ENCODE assay signal across 14 mouse cellular contexts in genomic region chr3:69171123-69171522, GRCm38 (mm10). TPM values are rescaled to one million over a fixed set of nuclear protein-coding genes. Genes with fewer than 3 reads are reported as not detected.
DNase-seq lines count a peak whose midpoint lies in the region; ATAC-seq and TF ChIP-seq lines count a peak whose summit lies in the region.
"Had no signal": no experiment of that assay in that cellular context is flagged by ENCODE, and none has a peak within 500 bp of the region (broad histone marks: within the 10 kb centered on the region; RNA-seq: fewer than 3 reads in every experiment).

No protein-coding gene starts in this region.

- peak; percentile 10 to 14 for DNase-seq in heart, adult 9 months (ENCODE audit: low spot score in 2 of 2)
- DNase-seq in heart, embryonic 10.5 days (ENCODE audit: low spot score) = no peak
- peak; percentile 48 for DNase-seq in CH12.LX (ENCODE audit: extremely low read depth)
- DNase-seq in cerebellum, postnatal 10 days = peak; percentile 67 to 74
- DNase-seq in kidney, postnatal 10 days = no peak
- DNase-seq in hindbrain, embryonic 14.5 days (ENCODE audit: low spot score) = no peak
- DNase-seq in layer of hippocampus, postnatal 25 days (ENCODE audit: extremely low spot score in 1 of 2, low spot score in 1 of 2) = no peak
- DNase-seq: kidney, postnatal 25 days; midbrain, embryonic 14.5 days had no signal

- no peak overlapping the region for H3K4me2 ChIP-seq in CH12.LX (ENCODE audit: insufficient read depth, low read depth, poor library complexity, severe bottlenecking)
- H3K4me2 ChIP-seq in hindbrain, embryonic 14.5 days (replicated peaks) = no peak overlapping the region

- ATAC-seq in neutrophil, adult 5-6 weeks (ENCODE audit: extremely low read depth, insufficient number of reproducible peaks, low FRiP score, poor library complexity, severe bottlenecking) = peak; percentile 68; the same call in 1 of the 2 replicates
- no peak for ATAC-seq in hindbrain, embryonic 14.5 days (ENCODE audit: low FRiP score)
- ATAC-seq: Patski had no signal

- no peaks in the 10 kb centered on the region for H3K79me2 ChIP-seq in CH12.LX (replicated peaks; ENCODE audit: control insufficient read depth, extremely low read depth, insufficient read depth, poor library complexity, severe bottlenecking)

- H3K27me3 ChIP-seq in heart, embryonic 10.5 days (ENCODE audit: insufficient read depth, poor library complexity, severe bottlenecking) = no peaks in the 10 kb centered on the region
- no peaks in the 10 kb centered on the region for H3K27me3 ChIP-seq in CH12.LX (replicated peaks)
- no peaks in the 10 kb centered on the region for H3K27me3 ChIP-seq in hindbrain, embryonic 14.5 days (ENCODE audit: control insufficient read depth, insufficient read depth, low read length)

- H3K4me3 ChIP-seq in heart, embryonic 10.5 days = no peak overlapping the region
- no peak overlapping the region for H3K4me3 ChIP-seq in CH12.LX (replicated peaks in 1 of 3; ENCODE audit: low read depth in 2 of 3, low read length in 2 of 3, poor library complexity in 1 of 3)
- H3K4me3 ChIP-seq in hindbrain, embryonic 14.5 days (replicated peaks; ENCODE audit: low read length) = no peak overlapping the region

- in situ Hi-C loops in CH12.LX (cut with MboI; ENCODE audit: low pct_ligation_motif_present, low pct_unique_long_range_greater_than_20kb, low sequenced_read_pairs) = no loop called here

- dilution Hi-C loops in CH12.LX (cut with MboI; ENCODE audit: extremely low pct_ligation_motif_present, extremely low pct_unique_long_range_greater_than_20kb, low sequenced_read_pairs) = no loop called here

- H3K27ac ChIP-seq in heart, embryonic 10.5 days = no peak overlapping the region
- H3K27ac ChIP-seq in CH12.LX (ENCODE audit: insufficient read depth, low read depth) = no peak overlapping the region
- no peak overlapping the region for H3K27ac ChIP-seq in hindbrain, embryonic 14.5 days

- 65% methylated on average over 4 of the region's 4 CpGs for WGBS in heart, embryonic 10.5 days
- 82% methylated on average over 4 of the region's 4 CpGs for WGBS in hindbrain, embryonic 14.5 days

- TF ChIP-seq CTCF in CH12.LX (conservative IDR thresholded peaks at IDR 0.05 in 1 of 2, IDR thresholded peaks at IDR 0.05 in 1 of 2; ENCODE audit: low read depth in 2 of 2, low read length in 2 of 2) = no peak

- no peaks in the 10 kb centered on the region for H3K4me1 ChIP-seq in heart, embryonic 10.5 days
- H3K4me1 ChIP-seq in CH12.LX (ENCODE audit: control insufficient read depth in 1 of 2, insufficient read depth in 2 of 2) = peaks cover 0 to 11% of the 10 kb centered on the region in 2 experiments; a peak in 2 of 4 replicates
- no peaks in the 10 kb centered on the region for H3K4me1 ChIP-seq in hindbrain, embryonic 14.5 days (replicated peaks; ENCODE audit: control insufficient read depth, insufficient read depth, low read length)

- H3K36me3 ChIP-seq in heart, embryonic 10.5 days = no peaks in the 10 kb centered on the region
- no peaks in the 10 kb centered on the region for H3K36me3 ChIP-seq in CH12.LX (replicated peaks in 1 of 2; ENCODE audit: control insufficient read depth in 1 of 2, insufficient read depth in 1 of 2, low read length in 1 of 2)
- no peaks in the 10 kb centered on the region for H3K36me3 ChIP-seq in hindbrain, embryonic 14.5 days (replicated peaks; ENCODE audit: control insufficient read depth, insufficient read depth)

- no peak overlapping the region for H3K9ac ChIP-seq in CH12.LX (ENCODE audit: insufficient read depth, low read depth)
- H3K9ac ChIP-seq in hindbrain, embryonic 14.5 days = no peak overlapping the region

- TF ChIP-seq EP300 in CH12.LX (IDR thresholded peaks at IDR 0.05; ENCODE audit: low read length) = 0 out of 2 replicates have a peak, but pooled peaks have one; percentile 30

- no peaks in the 10 kb centered on the region for H3K9me3 ChIP-seq in heart, embryonic 10.5 days
- no peaks in the 10 kb centered on the region for H3K9me3 ChIP-seq in CH12.LX (replicated peaks; ENCODE audit: low read length)
- no peaks in the 10 kb centered on the region for H3K9me3 ChIP-seq in hindbrain, embryonic 14.5 days (ENCODE audit: control insufficient read depth, low read length)

- TF ChIP-seq POLR2A in CH12.LX (IDR thresholded peaks at IDR 0.05; ENCODE audit: low read depth, low read length) = no peak

- no peak for TF ChIP-seq RAD21 in CH12.LX (IDR thresholded peaks at IDR 0.05; ENCODE audit: low read depth, low read length)

TF ChIP-seq in CH12.LX, 34 proteins besides CTCF, POLR2A, EP300 and RAD21:
- TF ChIP-seq MAFK (IDR thresholded peaks at IDR 0.05; ENCODE audit: insufficient replicate concordance, low read length) (no peak), SMC3 (IDR thresholded peaks at IDR 0.05; ENCODE audit: low read depth, low read length) (no peak), ZC3H11A (IDR thresholded peaks at IDR 0.05; ENCODE audit: low read depth, low read length) (no peak), CHD2 (IDR thresholded peaks at IDR 0.05; ENCODE audit: low read length) (no peak), ZMIZ1 (IDR thresholded peaks at IDR 0.05; ENCODE audit: low read depth, low read length) (no peak), MXI1 (IDR thresholded peaks at IDR 0.05; ENCODE audit: low read depth, low read length) (no peak), KAT2A (IDR thresholded peaks at IDR 0.05; ENCODE audit: insufficient replicate concordance, low read length) (no peak), PAX5 (IDR thresholded peaks at IDR 0.05; ENCODE audit: low read length) (no peak), USF2 (conservative IDR thresholded peaks at IDR 0.05; ENCODE audit: low read depth, low read length) (no peak), RCOR1 (conservative IDR thresholded peaks at IDR 0.05; ENCODE audit: low read depth, low read length) (no peak), TCF12 (IDR thresholded peaks at IDR 0.05; ENCODE audit: low read depth, low read length) (no peak), MEF2A (IDR thresholded peaks at IDR 0.05; ENCODE audit: borderline replicate concordance, low read depth, low read length) (no peak), USF1 (IDR thresholded peaks at IDR 0.05; ENCODE audit: low read depth, low read length) (no peak), HCFC1 (IDR thresholded peaks at IDR 0.05; ENCODE audit: low read depth, low read length) (no peak), TBP (conservative IDR thresholded peaks at IDR 0.05; ENCODE audit: low read depth, low read length) (no peak), E2F4 (IDR thresholded peaks at IDR 0.05; ENCODE audit: insufficient replicate concordance, low read depth, low read length) (no peak)

RNA-seq across cellular contexts. Expression of gene Kpna4, which starts 44.2 kb away (rescaled TPM):
- 26.3 and 34.8 TPM in 2 replicates for polyA plus RNA-seq in heart, embryonic 10.5 days (2016; fragmentation: Nextera tagmentation; extraction: Ambion mirVana)
- total RNA-seq in CH12.LX (2012; rRNA removed) = 16.9 and 23.9 TPM in 2 replicates
- 25.7 and 28.8 TPM in 2 replicates for total RNA-seq in CH12.LX (2014; rRNA removed)
- polyA plus RNA-seq in CH12.LX (2012; ENCODE audit: insufficient read length, low read depth) = 54.0 and 54.9 TPM in 2 replicates
- 127 and 158 TPM in 2 replicates for total RNA-seq in neutrophil, adult 5-6 weeks (2017)
- 40.9 and 49.1 TPM in 2 replicates for polyA plus RNA-seq in hindbrain, embryonic 14.5 days (2014; fragmentation: Nextera tagmentation; extraction: Ambion mirVana)
- total RNA-seq in layer of hippocampus, postnatal 25 days (2021) = 10 to 100 TPM; 79.5 to 84.7 TPM

RNA-seq across cellular contexts. Expression of gene Arl14, which starts 51.1 kb away (rescaled TPM):
- polyA plus RNA-seq in heart, embryonic 10.5 days (2016; fragmentation: Nextera tagmentation; extraction: Ambion mirVana) = not detected in 2 replicates
- total RNA-seq in CH12.LX (2012; rRNA removed) (not detected in 2 replicates), CH12.LX (2014; rRNA removed) (not detected in 2 replicates)
- not detected in 2 replicates for polyA plus RNA-seq in CH12.LX (2012; ENCODE audit: insufficient read length, low read depth)
- total RNA-seq in neutrophil, adult 5-6 weeks (2017) = not detected in 2 replicates
- polyA plus RNA-seq in hindbrain, embryonic 14.5 days (2014; fragmentation: Nextera tagmentation; extraction: Ambion mirVana) = not detected in 2 replicates
- total RNA-seq in layer of hippocampus, postnatal 25 days (2021) = not detected
- polyA plus RNA-seq: forebrain, embryonic 11.5 days; heart, postnatal 0 days; limb, embryonic 11.5 days; midbrain, embryonic 14.5 days; Patski had no signal

Comparison
In these comparisons a context has a peak if more than half of its experiments do, and no peak if none do; other contexts are left out.
1. DNase-seq: peak in heart, adult 9 months (2 of 2), CH12.LX (single experiment) and cerebellum, postnatal 10 days (2 of 2); none in heart, embryonic 10.5 days (single experiment), kidney, postnatal 10 days (single experiment), hindbrain, embryonic 14.5 days (single experiment) and layer of hippocampus, postnatal 25 days (0 of 2).